Mouse (Mus musculus) brain, embryonic 14.5 days (tissue): ENCODE measurements around the gene Gm5460.

Experiments used
- CTCF ChIP-seq: fragments of 200-500 bp; IDR thresholded peaks from 2 replicates; pipeline ENCODE4 v1.5.1; 2012; ENCODE audit warnings: inconsistent platforms, mild to moderate bottlenecking, moderate library complexity, borderline replicate concordance; ENCODE audit not compliant: insufficient read depth, insufficient read length; ENCODE audit errors: extremely low read depth
- POLR2A ChIP-seq: fragments of 200-500 bp; IDR thresholded peaks from 2 replicates; pipeline ENCODE4 v1.6.1; 2012; ENCODE audit warnings: mild to moderate bottlenecking, inconsistent platforms, borderline replicate concordance; ENCODE audit not compliant: poor library complexity, insufficient read depth, insufficient read length, severe bottlenecking; ENCODE audit errors: extremely low read depth

DNA sequence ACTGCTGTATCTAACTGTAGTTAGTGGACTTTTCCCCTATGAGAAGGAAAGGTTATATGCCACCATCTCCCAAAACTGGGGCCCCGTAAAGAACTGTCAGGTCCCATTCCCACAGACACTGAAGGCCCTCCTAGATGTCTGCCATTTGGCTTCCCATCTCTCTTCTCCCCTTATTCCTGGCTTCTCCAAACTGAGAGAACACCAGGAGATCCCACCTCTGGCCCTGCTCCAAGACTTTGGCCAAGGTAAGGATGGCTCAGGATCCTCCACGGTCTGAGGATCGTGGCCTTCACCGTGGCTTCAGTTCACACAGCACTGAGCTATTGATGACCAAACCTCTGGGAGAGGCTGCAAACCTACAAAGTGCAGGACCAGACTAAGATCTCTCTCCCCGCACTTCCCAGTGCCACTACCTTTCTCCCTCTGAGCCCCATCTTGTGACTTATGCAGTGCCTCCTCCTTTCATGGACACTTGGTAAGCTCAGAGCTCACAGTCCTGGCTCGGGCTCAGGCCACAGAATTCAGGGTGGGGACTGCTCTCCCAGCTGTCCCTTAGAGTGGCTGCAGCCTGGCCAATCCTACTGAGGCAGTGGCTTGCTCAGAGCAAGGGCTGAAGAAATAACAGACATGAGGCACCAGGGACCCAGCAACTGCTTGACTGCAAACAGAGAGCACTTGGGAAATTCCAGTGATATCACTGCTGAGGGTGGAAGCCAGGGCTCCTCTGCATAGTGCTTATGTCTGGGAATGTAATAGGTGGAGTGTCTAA lies 22.9 kb upstream of the Gm5460 start:
- TF ChIP-seq POLR2A (no peak), CTCF (no peak)
